Mouse (Mus musculus) left cerebral cortex, postnatal 10 days (tissue): Measurements from ENCODE around the gene Rassf3. TPM values are rescaled to one million over a fixed set of nuclear protein-coding genes. Genes with fewer than 3 reads are reported as not detected.

Experiments
- DNase-seq, 2 experiments: peaks; one replicate each; pipeline ENCODE4 v3.0.0; 2021 to 2022; ENCODE audit warnings: low spot score in 2 of 2, mixed read lengths in 1 of 2; ENCODE audit errors: extremely low spot score in 1 of 2
- intact Hi-C: fragments of 180-260 bp; cut with DNase I; formaldehyde crosslinking; loops from one replicate; pipeline ENCODE4 v1.15.1; 2025
- total RNA-seq, 2 experiments: library from RNA; stranded (reverse); gene quantifications; 2 replicates each; pipeline ENCODE4 v1.2.3; 2021

Rassf3 gene
- total RNA-seq, 2 experiments from 2014 or later = 24.5 to 31.1 TPM

GRCm38 (mm10) chr10:121423541-121424349 is 52.4 kb downstream of the Rassf3 start:
- intact Hi-C loops = no loop called here
- no peak for DNase-seq

GRCm38 (mm10) chr10:121422294-121422693 is 53.9 kb downstream of the Rassf3 start:
- intact Hi-C loops = no loop called here

GRCm38 (mm10) chr10:121421657-121422290 is 54.4 kb downstream of the Rassf3 start:
- DNase-seq = no peak
- intact Hi-C loops = no loop called here

More at GRCm38 (mm10) chr10:121422294-121422693, 53.9 kb downstream of the Rassf3 start:
- DNase-seq = no peak

- intact Hi-C loops = no loop called here
- DNase-seq = peak in 1 of 2 experiments; percentile 47
These were observed 55.1 kb downstream of the Rassf3 start for GRCm38 (mm10) chr10:121421023-121421422.

GRCm38 (mm10) chr10:121419640-121420470 is 56.3 kb downstream of the Rassf3 start:
- intact Hi-C loops = no loop called here
- peak in 1 of 2 experiments; percentile 53 for DNase-seq

- intact Hi-C loops = no loop called here
- DNase-seq = no peak
These were observed 57.3 kb downstream of the Rassf3 start for GRCm38 (mm10) chr10:121418835-121419234.

GRCm38 (mm10) chr10:121414127-121414526 is 62.0 kb downstream of the Rassf3 start:
- intact Hi-C loops = loop anchor here (5.0 kb wide), 1 partner anchor 93 kb away; no protein-coding TSS in a partner anchor
- DNase-seq = no peak

GRCm38 (mm10) chr10:121412824-121413223 is 63.3 kb downstream of the Rassf3 start:
- intact Hi-C loops = loop anchor here (5.0 kb wide), 1 partner anchor 94 kb away; no protein-coding TSS in a partner anchor
- no peak for DNase-seq

- intact Hi-C loops = loop anchor here (5.0 kb wide), 1 partner anchor 95 kb away; no protein-coding TSS in a partner anchor
- DNase-seq = no peak
These were observed 64.3 kb downstream of the Rassf3 start for GRCm38 (mm10) chr10:121411721-121412455.

GRCm38 (mm10) chr10:121409717-121410116 is 66.4 kb downstream of the Rassf3 start:
- no peak for DNase-seq
- intact Hi-C loops = loop anchor here (5.0 kb wide), 1 partner anchor 98 kb away; no protein-coding TSS in a partner anchor

- intact Hi-C loops = no loop called here
- no peak for DNase-seq
These were observed 72.2 kb downstream of the Rassf3 start for GRCm38 (mm10) chr10:121403946-121404345.

- intact Hi-C loops = no loop called here
- no peak for DNase-seq
These were observed 73.0 kb downstream of the Rassf3 start for GRCm38 (mm10) chr10:121403104-121403503.

GRCm38 (mm10) chr10:121401005-121401404 is 75.1 kb downstream of the Rassf3 start:
- DNase-seq = no peak
- intact Hi-C loops = no loop called here

- DNase-seq = no peak
- intact Hi-C loops = no loop called here
These were observed 77.5 kb downstream of the Rassf3 start for GRCm38 (mm10) chr10:121398599-121398998.

- intact Hi-C loops = no loop called here
- no peak for DNase-seq
These were observed 80.5 kb downstream of the Rassf3 start for GRCm38 (mm10) chr10:121395542-121396176.

- intact Hi-C loops = no loop called here
These were observed 81.3 kb downstream of the Rassf3 start for GRCm38 (mm10) chr10:121394789-121395325.

GRCm38 (mm10) chr10:121394270-121394669 is 81.9 kb downstream of the Rassf3 start:
- DNase-seq = no peak

More at GRCm38 (mm10) chr10:121394789-121395325, 81.3 kb downstream of the Rassf3 start:
- no peak for DNase-seq

GRCm38 (mm10) chr10:121391901-121392300 is 84.2 kb downstream of the Rassf3 start:
- DNase-seq = no peak
- intact Hi-C loops = no loop called here

More at GRCm38 (mm10) chr10:121394270-121394669, 81.9 kb downstream of the Rassf3 start:
- intact Hi-C loops = no loop called here
